Mouse (Mus musculus): ENCODE data around the gene Hlf.

DNA sequence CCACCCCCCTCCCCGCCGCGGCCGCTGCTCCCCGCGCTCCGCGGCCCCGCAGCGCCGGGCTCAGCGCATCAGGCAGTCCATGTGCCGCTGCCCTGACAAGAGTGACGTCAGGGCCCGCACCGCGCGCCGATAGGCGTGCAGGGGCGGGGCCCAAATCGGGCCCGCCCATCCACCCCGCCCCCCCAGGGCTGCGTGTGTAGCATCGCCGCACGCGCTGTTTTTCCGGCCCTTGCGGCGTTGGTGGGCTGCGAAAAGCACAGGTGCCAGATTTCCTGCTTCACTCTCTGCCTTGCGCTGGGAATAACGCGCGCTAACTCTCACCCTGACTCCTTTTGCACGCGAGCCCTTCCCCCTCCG lies at the start of gene Hlf:
- no peak for TF ChIP-seq CTCF (IDR thresholded peaks at IDR 0.05; ENCODE audit: insufficient read depth, low read depth, low read length)
- TF ChIP-seq POLR2A (IDR thresholded peaks at IDR 0.05; ENCODE audit: insufficient read depth, low read depth, low read length), result peak; percentile 63; the same call in 1 of the 2 replicates

Measured in olfactory bulb, adult 2 months (tissue).